Mouse (Mus musculus) neural tube, embryonic 14.5 days (tissue): ENCODE results near the gene Pnkd. TPM values are rescaled to one million over a fixed set of nuclear protein-coding genes. Genes with fewer than 3 reads are reported as not detected.
"Not testable (repeated sequence)": the region's sequence is repeated elsewhere in the genome, so short reads cannot be mapped to it uniquely, and the experiment has no call there.

ENCODE experiments used
- ATAC-seq: fragments of 200-750 bp; cut with Nextera tagmentation; 2 replicates; pipeline ENCODE4 v1.8.0; 2017; ENCODE audit warnings: low read depth, mild to moderate bottlenecking, moderate TSS enrichment, moderate library complexity
- H3K27ac ChIP-seq: fragments of 300-500 bp; sonication (generic); 2 replicates; pipeline ENCODE4 v1.5.1; 2014; ENCODE audit warnings: low read depth, mild to moderate bottlenecking, control low read depth, low read length, moderate library complexity, mixed read lengths
- H3K27me3 ChIP-seq: fragments of 300-500 bp; sonication (generic); 2 replicates; pipeline ENCODE4 v1.6.1; 2014; ENCODE audit warnings: low read length; ENCODE audit not compliant: control insufficient read depth, insufficient read depth
- H3K36me3 ChIP-seq: fragments of 300-500 bp; sonication (generic); 2 replicates; pipeline ENCODE4 v1.6.1; 2014; ENCODE audit warnings: low read length, mixed read lengths; ENCODE audit not compliant: control insufficient read depth, insufficient read depth
- H3K4me1 ChIP-seq: fragments of 300-500 bp; sonication (generic); 2 replicates; pipeline ENCODE4 v1.6.1; 2014; ENCODE audit warnings: low read length; ENCODE audit not compliant: control insufficient read depth, insufficient read depth
- H3K4me2 ChIP-seq: fragments of 300-500 bp; sonication (generic); 2 replicates; pipeline ENCODE4 v1.6.1; 2014; ENCODE audit warnings: mild to moderate bottlenecking, low read depth, low read length, control low read depth
- H3K4me3 ChIP-seq: fragments of 300-500 bp; sonication (generic); 2 replicates; pipeline ENCODE4 v1.5.1; 2014; ENCODE audit warnings: low read depth, low read length, control low read depth, mixed read lengths
- H3K9ac ChIP-seq: fragments of 300-500 bp; sonication (generic); replicated peaks from 2 replicates; pipeline ENCODE4 v1.6.1; 2014; ENCODE audit warnings: low read depth, mild to moderate bottlenecking, control low read depth, low read length, mixed read lengths
- H3K9me3 ChIP-seq: fragments of 300-500 bp; sonication (generic); 2 replicates; pipeline ENCODE4 v1.6.1; 2016; ENCODE audit warnings: low read length; ENCODE audit not compliant: control insufficient read depth
- WGBS: fragments of 180-500 bp; shearing (Covaris S2); extraction: QIAGEN DNeasy Blood & Tissue Kit; methylation state at CpG from one replicate; pipeline ENCODE4 v1.1.7; 2014; 5-methylcytosine and 5-hydroxymethylcytosine counted together
- polyA plus RNA-seq: library from polyadenylated mRNA; unstranded; fragments of >200 nt; fragmentation: Nextera tagmentation; extraction: Ambion mirVana; gene quantifications from 2 replicates; pipeline ENCODE4 v1.2.1, GENCODE M21; 2014

Pnkd gene
- polyA plus RNA-seq, 1 experiment from 2014 or later, result 145 TPM

- not testable (repeated sequence) for ATAC-seq, H3K9ac ChIP-seq, H3K27ac ChIP-seq, H3K4me3 ChIP-seq, H3K36me3 ChIP-seq, H3K4me2 ChIP-seq, H3K27me3 ChIP-seq, H3K4me1 ChIP-seq, H3K9me3 ChIP-seq
- WGBS, result 71% methylated on average over 2 of the region's 2 CpGs
Observed at GRCm38 (mm10) chr1:74326916-74327315, 42.2 kb downstream of the Pnkd start.

- Histone ChIP-seq H3K27ac (no peak overlapping the region), H3K4me2 (no peak overlapping the region), H3K36me3 (no peaks in the 10 kb centered on the region), H3K9me3 (no peaks in the 10 kb centered on the region), H3K9ac (no peak overlapping the region), H3K4me1 (peaks cover 8% of the 10 kb centered on the region; the same call in 1 of the 2 replicates), H3K4me3 (no peak overlapping the region), H3K27me3 (no peaks in the 10 kb centered on the region)
- ATAC-seq, result no peak
- 84% methylated on average over 7 of the region's 7 CpGs for WGBS
Observed at GRCm38 (mm10) chr1:74329899-74330431, 45.2 kb downstream of the Pnkd start.

GRCm38 (mm10) chr1:74331046-74331681 lies 46.4 kb downstream of the Pnkd start:
- H3K36me3 ChIP-seq, result no peaks in the 10 kb centered on the region
- 88% methylated on average over 4 of the region's 4 CpGs for WGBS
- no peak overlapping the region for H3K4me2 ChIP-seq
- no peaks in the 10 kb centered on the region for H3K27me3 ChIP-seq
- H3K9ac ChIP-seq, result no peak overlapping the region
- peaks cover 8% of the 10 kb centered on the region; the same call in 1 of the 2 replicates for H3K4me1 ChIP-seq
- H3K27ac ChIP-seq, result no peak overlapping the region
- H3K9me3 ChIP-seq, result no peaks in the 10 kb centered on the region
- no peak for ATAC-seq
- H3K4me3 ChIP-seq, result no peak overlapping the region

- peak overlapping the region; percentile 49 for H3K27ac ChIP-seq
- H3K27me3 ChIP-seq, result no peaks in the 10 kb centered on the region
- 0% methylated on average over 29 of the region's 36 CpGs for WGBS
- peak overlapping the region; percentile 38 for H3K4me3 ChIP-seq
- H3K36me3 ChIP-seq, result no peaks in the 10 kb centered on the region
- peak overlapping the region; percentile 43 for H3K9ac ChIP-seq
- peak overlapping the region; percentile 66 for H3K4me2 ChIP-seq
- no peaks in the 10 kb centered on the region for H3K9me3 ChIP-seq
- peaks cover 8% of the 10 kb centered on the region; the same call in 1 of the 2 replicates for H3K4me1 ChIP-seq
- ATAC-seq, result peak; percentile 97
Observed at GRCm38 (mm10) chr1:74332241-74332763, 47.6 kb downstream of the Pnkd start.

- Histone ChIP-seq H3K4me2 (peak overlapping the region; percentile 66), H3K27ac (peak overlapping the region; percentile 49; the same call in 1 of the 2 replicates), H3K36me3 (no peaks in the 10 kb centered on the region), H3K4me3 (peak overlapping the region; percentile 38), H3K4me1 (peaks cover 8% of the 10 kb centered on the region; the same call in 1 of the 2 replicates), H3K27me3 (no peaks in the 10 kb centered on the region), H3K9ac (peak overlapping the region; percentile 43), H3K9me3 (no peaks in the 10 kb centered on the region)
- 0 out of 2 replicates have a peak, but pooled peaks have one; percentile 7 for ATAC-seq
- 5% methylated on average over 8 of the region's 9 CpGs for WGBS
Observed at GRCm38 (mm10) chr1:74332930-74333329, 48.2 kb downstream of the Pnkd start.

GRCm38 (mm10) chr1:74334607-74335006 lies 49.9 kb downstream of the Pnkd start:
- no peak overlapping the region for H3K27ac ChIP-seq
- H3K4me2 ChIP-seq, result no peak overlapping the region
- no peaks in the 10 kb centered on the region for H3K36me3 ChIP-seq
- no peaks in the 10 kb centered on the region for H3K27me3 ChIP-seq
- WGBS, result 78% methylated on average over 3 of the region's 3 CpGs
- ATAC-seq, result no peak
- peaks cover 8% of the 10 kb centered on the region; the same call in 1 of the 2 replicates for H3K4me1 ChIP-seq
- H3K4me3 ChIP-seq, result no peak overlapping the region
- H3K9ac ChIP-seq, result no peak overlapping the region
- H3K9me3 ChIP-seq, result no peaks in the 10 kb centered on the region

GRCm38 (mm10) chr1:74335033-74335432 lies 50.3 kb downstream of the Pnkd start:
- no peaks in the 10 kb centered on the region for H3K9me3 ChIP-seq
- H3K27ac ChIP-seq, result no peak overlapping the region
- WGBS, result 78% methylated on average over 4 of the region's 4 CpGs
- H3K36me3 ChIP-seq, result no peaks in the 10 kb centered on the region
- H3K27me3 ChIP-seq, result no peaks in the 10 kb centered on the region
- H3K9ac ChIP-seq, result no peak overlapping the region
- ATAC-seq, result no peak
- H3K4me2 ChIP-seq, result no peak overlapping the region
- H3K4me3 ChIP-seq, result no peak overlapping the region
- H3K4me1 ChIP-seq, result peaks cover 8% of the 10 kb centered on the region; the same call in 1 of the 2 replicates

GRCm38 (mm10) chr1:74335436-74336170 lies 50.9 kb downstream of the Pnkd start:
- H3K4me3 ChIP-seq, result no peak overlapping the region
- no peaks in the 10 kb centered on the region for H3K27me3 ChIP-seq
- H3K9me3 ChIP-seq, result no peaks in the 10 kb centered on the region
- no peak overlapping the region for H3K9ac ChIP-seq
- no peak for ATAC-seq
- no peaks in the 10 kb centered on the region for H3K36me3 ChIP-seq
- WGBS, result 84% methylated on average over 6 of the region's 6 CpGs
- peaks cover 8% of the 10 kb centered on the region; the same call in 1 of the 2 replicates for H3K4me1 ChIP-seq
- H3K27ac ChIP-seq, result no peak overlapping the region
- no peak overlapping the region for H3K4me2 ChIP-seq
